Mouse (Mus musculus) cerebellum, adult 2 months (tissue): ENCODE measurements around the gene Car10. TPM values are rescaled to one million over a fixed set of nuclear protein-coding genes. Genes with fewer than 3 reads are reported as not detected.
A peak's percentile ranks its signal among the peaks of the same experiment; 100 is the strongest.
"Not testable (repeated sequence)": the region's sequence is repeated elsewhere in the genome, so short reads cannot be mapped to it uniquely, and the experiment has no call there.

Source experiments
- DNase-seq, 2 experiments: peaks; one replicate each; pipeline ENCODE4 v3.0.0; 2021
- H3K27ac ChIP-seq: fragments of 200-500 bp; 2 replicates; pipeline ENCODE4 v1.5.1; 2012; ENCODE audit warnings: low read length, control low read depth, inconsistent platforms; ENCODE audit not compliant: insufficient read depth
- H3K27me3 ChIP-seq: fragments of 200-500 bp; 2 replicates; pipeline ENCODE4 v1.6.1; 2012; ENCODE audit warnings: inconsistent platforms, mild to moderate bottlenecking, low read length, moderate library complexity; ENCODE audit not compliant: control insufficient read depth, insufficient read depth
- H3K4me1 ChIP-seq: fragments of 200-500 bp; 2 replicates; pipeline ENCODE4 v1.6.1; 2011; ENCODE audit warnings: low read length; ENCODE audit not compliant: control insufficient read depth, insufficient read depth
- H3K4me3 ChIP-seq: fragments of 200-500 bp; replicated peaks from 2 replicates; pipeline ENCODE3; 2011; ENCODE audit warnings: mild to moderate bottlenecking, low read depth, low read length, control low read depth; ENCODE audit not compliant: insufficient read depth
- CTCF ChIP-seq: fragments of 200-500 bp; IDR thresholded peaks from 2 replicates; pipeline ENCODE4 v1.5.1; 2011; ENCODE audit warnings: low read depth, mild to moderate bottlenecking, control low read depth, low read length, moderate library complexity, borderline replicate concordance; ENCODE audit not compliant: insufficient read depth
- POLR2A ChIP-seq: fragments of 200-500 bp; IDR thresholded peaks from 2 replicates; pipeline ENCODE4 v1.6.1; 2011; ENCODE audit warnings: low read length, control low read depth, borderline replicate concordance; ENCODE audit not compliant: insufficient read depth
- WGBS: fragments of 180-500 bp; shearing (Covaris S2); methylation state at CpG from one replicate; pipeline ENCODE4 v1.1.7; 2018; 5-methylcytosine and 5-hydroxymethylcytosine counted together
- polyA plus RNA-seq: library from polyadenylated mRNA; depleted of rRNA; stranded (reverse); fragments of >200 nt; gene quantifications from 2 replicates; pipeline ENCODE4 v1.2.3, GENCODE M21; 2012

Gene Car10
- polyA plus RNA-seq, 1 experiment: 92.4 TPM

- no peak overlapping the region for H3K4me3 ChIP-seq
- H3K27me3 ChIP-seq: no peaks in the 10 kb centered on the region
- no peak for TF ChIP-seq POLR2A
- WGBS: 35% methylated on average over 3 of the region's 3 CpGs
- peaks cover 10% of the 10 kb centered on the region for H3K4me1 ChIP-seq
- peak in 1 of 2 experiments; percentile 55 for DNase-seq
- H3K27ac ChIP-seq: no peak overlapping the region
These were observed 246.1 kb downstream of the Car10 start for GRCm38 (mm10) chr11:93343961-93344360.

GRCm38 (mm10) chr11:93344869-93345268 lies 247.0 kb downstream of the Car10 start:
- Histone ChIP-seq H3K27me3 (no peaks in the 10 kb centered on the region), H3K4me1 (peaks cover 10% of the 10 kb centered on the region), H3K27ac (no peak overlapping the region), H3K4me3 (no peak overlapping the region)
- peak; percentile 83 to 95 for DNase-seq
- WGBS: 3% methylated on average over 3 of the region's 3 CpGs
- TF ChIP-seq POLR2A (no peak), CTCF (no peak)

- TF ChIP-seq POLR2A (no peak), CTCF (no peak)
- no peak overlapping the region for H3K4me3 ChIP-seq
- H3K27ac ChIP-seq: no peak overlapping the region
- 88% methylated on average over 2 of the region's 2 CpGs for WGBS
- H3K27me3 ChIP-seq: no peaks in the 10 kb centered on the region
- DNase-seq: no peak
- peaks cover 11% of the 10 kb centered on the region for H3K4me1 ChIP-seq
These were observed 263.7 kb downstream of the Car10 start for GRCm38 (mm10) chr11:93361576-93361975.

- Histone ChIP-seq H3K27me3 (no peaks in the 10 kb centered on the region), H3K27ac (no peak overlapping the region), H3K4me1 (peaks cover 14% of the 10 kb centered on the region), H3K4me3 (no peak overlapping the region)
- DNase-seq: no peak
- no peak for TF ChIP-seq POLR2A
These were observed 266.3 kb downstream of the Car10 start for GRCm38 (mm10) chr11:93364171-93364570.

GRCm38 (mm10) chr11:93367244-93367643 lies 269.4 kb downstream of the Car10 start:
- whole genome bisulfite sequencing: 36% methylated on average over 4 of the region's 4 CpGs
- peak in 1 of 2 experiments; percentile 25 for DNase-seq
- Histone ChIP-seq H3K27me3 (no peaks in the 10 kb centered on the region), H3K27ac (no peak overlapping the region), H3K4me3 (no peak overlapping the region), H3K4me1 (peaks cover 14% of the 10 kb centered on the region)
- no peak for TF ChIP-seq CTCF

- WGBS: 84% methylated on average over 5 of the region's 5 CpGs
- H3K4me1 ChIP-seq: peaks cover 14% of the 10 kb centered on the region
- H3K27ac ChIP-seq: no peak overlapping the region
- no peak overlapping the region for H3K4me3 ChIP-seq
- H3K27me3 ChIP-seq: no peaks in the 10 kb centered on the region
- DNase-seq: no peak
- TF ChIP-seq CTCF (no peak), POLR2A (no peak)
These were observed 269.9 kb downstream of the Car10 start for GRCm38 (mm10) chr11:93367740-93368139.

GRCm38 (mm10) chr11:93373697-93374354 lies 276.0 kb downstream of the Car10 start:
- Histone ChIP-seq H3K4me1 (peaks cover under 1% of the 10 kb centered on the region; the same call in 1 of the 2 replicates), H3K27ac (no peak overlapping the region), H3K4me3 (no peak overlapping the region), H3K27me3 (no peaks in the 10 kb centered on the region)
- DNase-seq: peak in 1 of 2 experiments; percentile 42
- 59% methylated on average over 4 of the region's 4 CpGs for WGBS
- TF ChIP-seq POLR2A (no peak), CTCF (no peak)

- peak in 1 of 2 experiments; percentile 25 for DNase-seq
- Histone ChIP-seq H3K27me3 (no peaks in the 10 kb centered on the region), H3K4me1 (peaks cover 7% of the 10 kb centered on the region; the same call in 1 of the 2 replicates), H3K4me3 (no peak overlapping the region), H3K27ac (peak overlapping the region; percentile 71; the same call in 1 of the 2 replicates)
- WGBS: 31% methylated on average over 4 of the region's 4 CpGs
- no peak for TF ChIP-seq CTCF
- TF ChIP-seq POLR2A: no peak
These were observed 293.3 kb downstream of the Car10 start for GRCm38 (mm10) chr11:93391159-93391558.

- not testable (repeated sequence) for H3K27me3 ChIP-seq, H3K4me1 ChIP-seq, H3K4me3 ChIP-seq, H3K27ac ChIP-seq
- peak; percentile 76 to 86 for DNase-seq
These were observed 295.5 kb downstream of the Car10 start for GRCm38 (mm10) chr11:93393371-93393770.
